Mouse (Mus musculus) leukemia stem cell, adult 10-12 weeks (primary cell): ENCODE measurements around the gene Ces1g. TPM values are rescaled to one million over a fixed set of nuclear protein-coding genes. Genes with fewer than 3 reads are reported as not detected.

Experiments
- polyA plus RNA-seq: library from polyadenylated mRNA; stranded (reverse); fragments of >175 nt; gene quantifications from 2 replicates; pipeline ENCODE4 v1.2.3, GENCODE M21; 2012; ENCODE audit warnings: low replicate concordance

The Ces1g gene
- polyA plus RNA-seq = not detected in 2 replicates

DNA sequence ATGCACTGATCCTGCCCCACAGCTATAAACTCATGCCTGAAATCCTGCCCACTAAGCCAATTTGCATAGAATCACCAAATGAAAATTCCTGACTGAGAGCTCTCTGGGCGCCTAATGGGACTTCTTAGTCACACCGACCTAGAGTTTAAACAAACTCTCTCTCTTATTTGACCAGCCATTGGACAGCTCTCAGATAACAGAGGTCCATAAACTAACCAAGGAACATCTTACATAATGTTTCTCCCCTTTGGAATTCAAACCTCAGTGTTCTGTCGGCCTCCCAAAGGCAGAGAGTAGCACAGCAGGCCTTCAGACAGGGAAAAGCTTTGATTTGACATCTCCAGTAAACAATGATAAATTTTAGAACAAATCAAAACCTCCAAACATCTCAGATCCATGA, at the start of gene Ces1g:
Ces1g (minus strand) TSS at position 102 of the 400 bp plus-strand sequence.

DNA sequence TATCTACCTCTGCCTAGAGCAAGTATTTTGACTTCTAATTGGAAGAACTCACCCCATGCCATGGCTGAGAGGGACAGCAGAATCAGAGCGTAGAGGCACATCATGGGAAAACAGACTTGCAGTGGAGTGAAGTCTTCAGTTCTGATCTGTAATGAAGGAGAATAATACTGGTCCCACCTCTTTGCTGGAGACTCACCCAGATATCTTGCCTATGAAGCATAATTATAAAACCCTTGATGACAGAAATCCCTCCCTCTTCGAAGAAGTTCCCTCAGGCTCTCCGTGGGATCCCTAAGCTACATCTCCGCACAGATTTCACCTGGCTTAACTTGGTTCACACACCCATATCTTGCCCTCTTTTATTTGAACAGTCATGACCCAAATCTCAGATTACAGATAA, 42.5 kb upstream of the Ces1g start, which contains the start of gene Ces1h:
Ces1h (minus strand) TSS at position 101 of the 400 bp plus-strand sequence.

DNA sequence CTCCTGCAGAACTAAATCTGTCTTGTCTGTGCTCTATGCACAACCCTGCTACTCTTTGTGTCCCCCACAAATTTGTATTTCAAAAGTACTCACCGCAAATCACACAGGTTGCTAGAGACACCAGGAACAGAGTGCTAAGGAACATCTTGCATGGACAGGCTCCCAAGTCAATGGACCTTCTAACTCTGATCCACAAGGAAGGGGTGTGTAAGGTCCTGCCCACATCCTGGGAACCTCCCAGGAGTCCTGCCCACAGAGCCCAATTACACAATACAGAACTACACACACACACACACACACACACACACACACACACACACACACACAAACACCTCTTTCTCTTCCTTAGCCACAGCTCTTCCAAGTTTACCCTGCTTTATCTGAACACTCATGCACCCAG, 57.6 kb downstream of the Ces1g start, which contains the start of gene Ces1f:
Ces1f (minus strand) TSS at position 192 of the 400 bp plus-strand sequence.

Other genes with a start within 250 kb of the Ces1g start
- gene Ces1c, start 206.0 kb downstream of the Ces1g start, polyA plus RNA-seq = not detected in 2 replicates
- not detected in 2 replicates for gene Ces1d, start 139.5 kb downstream of the Ces1g start, polyA plus RNA-seq
- gene Ces1e, start 107.7 kb downstream of the Ces1g start, polyA plus RNA-seq = not detected in 2 replicates
- gene Ces1f, start 57.6 kb downstream of the Ces1g start, polyA plus RNA-seq = not detected in 2 replicates
- gene Ces1h, start 42.4 kb upstream of the Ces1g start, polyA plus RNA-seq = not detected in 2 replicates
- not detected in 2 replicates for gene Ces5a, start 198.5 kb upstream of the Ces1g start, polyA plus RNA-seq